Mouse (Mus musculus) lung, embryonic 15.5 days (tissue): ENCODE measurements around the gene Ubqln4. TPM values are rescaled to one million over a fixed set of nuclear protein-coding genes. Genes with fewer than 3 reads are reported as not detected.
A peak's percentile ranks its signal among the peaks of the same experiment; 100 is the strongest.
"Not testable (repeated sequence)": the region's sequence is repeated elsewhere in the genome, so short reads cannot be mapped to it uniquely, and the experiment has no call there.

Experiments used
- ATAC-seq: fragments of 200-750 bp; cut with Nextera tagmentation; 2 replicates; pipeline ENCODE4 v1.8.0; 2017; ENCODE audit warnings: moderate number of reproducible peaks, borderline replicate concordance; ENCODE audit not compliant: low FRiP score, low TSS enrichment; ENCODE audit errors: extremely low read depth
- H3K27ac ChIP-seq: fragments of 300-500 bp; sonication (generic); 2 replicates; pipeline ENCODE4 v1.5.1; 2015; ENCODE audit warnings: moderate library complexity, mild to moderate bottlenecking, inconsistent platforms
- H3K27me3 ChIP-seq: fragments of 300-500 bp; sonication (generic); 2 replicates; pipeline ENCODE4 v1.6.1; 2015; ENCODE audit warnings: inconsistent platforms
- H3K36me3 ChIP-seq: fragments of 300-500 bp; sonication (generic); 2 replicates; pipeline ENCODE4 v1.6.1; 2015; ENCODE audit warnings: inconsistent platforms
- H3K4me1 ChIP-seq: fragments of 300-500 bp; sonication (generic); 2 replicates; pipeline ENCODE4 v1.6.1; 2015; ENCODE audit warnings: inconsistent platforms
- H3K4me2 ChIP-seq: fragments of 300-500 bp; sonication (generic); 2 replicates; pipeline ENCODE4 v1.6.1; 2015; ENCODE audit warnings: inconsistent platforms, mild to moderate bottlenecking, moderate library complexity
- H3K4me3 ChIP-seq: fragments of 300-500 bp; sonication (generic); 2 replicates; pipeline ENCODE4 v1.5.1; 2015; ENCODE audit warnings: mild to moderate bottlenecking, inconsistent platforms
- H3K9ac ChIP-seq: fragments of 300-500 bp; sonication (generic); 2 replicates; pipeline ENCODE4 v1.6.1; 2015; ENCODE audit warnings: inconsistent platforms
- H3K9me3 ChIP-seq: fragments of 300-500 bp; sonication (generic); 2 replicates; pipeline ENCODE4 v1.6.1; 2016; ENCODE audit warnings: inconsistent platforms
- WGBS: fragments of 180-500 bp; shearing (Covaris S2); methylation state at CpG from one replicate; pipeline ENCODE4 v1.1.7; 2015; 5-methylcytosine and 5-hydroxymethylcytosine counted together
- polyA plus RNA-seq: library from polyadenylated mRNA; unstranded; fragments of >200 nt; fragmentation: Nextera tagmentation; extraction: Ambion mirVana; gene quantifications from 2 replicates; pipeline ENCODE4 v1.2.1, GENCODE M21; 2015

The Ubqln4 gene
- polyA plus RNA-seq, 1 experiment from 2014 or later: 46.4 TPM

GRCm38 (mm10) chr3:88593893-88594580 is 40.5 kb downstream of the Ubqln4 start:
- Histone ChIP-seq H3K27ac (peak overlapping the region; percentile 87), H3K27me3 (no peaks in the 10 kb centered on the region), H3K4me3 (no peak overlapping the region), H3K9ac (no peak overlapping the region; the same call in 1 of the 2 replicates), H3K9me3 (no peaks in the 10 kb centered on the region), H3K4me1 (peaks cover 46% of the 10 kb centered on the region), H3K36me3 (no peaks in the 10 kb centered on the region), H3K4me2 (peak overlapping the region; percentile 19)
- ATAC-seq: 0 out of 2 replicates have a peak, but pooled peaks have one; percentile 48
- 24% methylated on average over 10 of the region's 10 CpGs for WGBS

- ATAC-seq, H3K9ac ChIP-seq, H3K27me3 ChIP-seq, H3K36me3 ChIP-seq, H3K27ac ChIP-seq, H3K4me2 ChIP-seq, H3K4me3 ChIP-seq, H3K9me3 ChIP-seq: not testable (repeated sequence)
- H3K4me1 ChIP-seq: peaks cover 29% of the 10 kb centered on the region
- WGBS: 75% methylated on average over 4 of the region's 4 CpGs
Observed at GRCm38 (mm10) chr3:88596547-88596946, 43.0 kb downstream of the Ubqln4 start.

GRCm38 (mm10) chr3:88602466-88602865 is 48.9 kb downstream of the Ubqln4 start:
- no peaks in the 10 kb centered on the region for H3K9me3 ChIP-seq
- no peaks in the 10 kb centered on the region for H3K36me3 ChIP-seq
- H3K27ac ChIP-seq: no peak overlapping the region
- peaks cover 4% of the 10 kb centered on the region for H3K4me1 ChIP-seq
- H3K9ac ChIP-seq: no peak overlapping the region
- H3K27me3 ChIP-seq: no peaks in the 10 kb centered on the region
- no peak overlapping the region for H3K4me2 ChIP-seq
- 68% methylated on average over 4 of the region's 4 CpGs for WGBS
- H3K4me3 ChIP-seq: no peak overlapping the region
- no peak for ATAC-seq

DNA sequence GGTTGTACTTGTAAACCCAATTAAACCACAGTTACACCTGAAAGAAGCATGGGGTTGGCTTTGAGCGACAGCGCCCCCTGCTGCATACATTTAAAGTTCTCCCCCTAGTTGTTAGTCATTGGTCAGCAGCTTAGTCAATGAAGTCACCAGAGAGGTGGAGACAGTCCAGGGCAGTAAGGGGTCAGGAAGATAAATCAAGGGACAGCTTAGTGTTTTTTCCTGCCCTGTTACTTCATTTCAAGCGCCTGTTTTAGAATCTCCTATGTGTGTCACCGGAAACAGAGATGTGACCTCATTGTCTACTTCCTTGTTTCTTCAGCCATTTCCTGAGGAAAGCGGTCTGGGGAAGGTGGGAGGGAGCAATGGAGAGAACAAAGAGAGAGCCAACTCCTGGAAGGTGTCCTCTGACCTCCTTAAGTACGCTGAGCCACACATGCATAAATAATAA is 50.2 kb downstream of the Ubqln4 start:
- H3K36me3 ChIP-seq: no peaks in the 10 kb centered on the region
- H3K4me3 ChIP-seq: no peak overlapping the region
- no peaks in the 10 kb centered on the region for H3K9me3 ChIP-seq
- H3K27ac ChIP-seq: peak overlapping the region; percentile 22
- WGBS: 16% methylated on average over 6 of the region's 6 CpGs
- H3K4me1 ChIP-seq: peaks cover 9% of the 10 kb centered on the region
- no peak overlapping the region for H3K9ac ChIP-seq
- no peaks in the 10 kb centered on the region for H3K27me3 ChIP-seq
- ATAC-seq: peak; percentile 50; the same call in 1 of the 2 replicates
- H3K4me2 ChIP-seq: no peak overlapping the region

DNA sequence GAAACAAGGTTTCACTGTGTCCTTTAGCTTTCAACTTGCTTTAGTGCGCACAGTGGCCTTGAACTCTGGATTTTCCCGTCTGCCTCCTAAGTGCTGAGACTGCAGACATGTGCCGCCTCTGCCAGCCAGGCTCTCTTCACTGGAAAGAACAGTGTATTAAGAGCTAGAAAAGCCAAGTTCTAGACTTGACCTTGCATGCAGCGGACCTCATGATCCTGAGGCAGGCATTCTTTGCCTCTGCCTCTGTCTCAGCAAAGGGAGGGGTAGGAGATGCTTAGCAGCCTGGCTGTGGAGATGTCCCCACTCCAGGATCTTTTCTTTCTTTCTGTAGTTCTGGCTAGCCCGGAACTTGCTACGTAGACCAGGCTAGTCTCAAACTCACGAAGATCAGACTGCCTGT is 51.3 kb downstream of the Ubqln4 start:
- H3K27me3 ChIP-seq: no peaks in the 10 kb centered on the region
- 93% methylated on average over 7 of the region's 7 CpGs for WGBS
- no peaks in the 10 kb centered on the region for H3K9me3 ChIP-seq
- no peak overlapping the region for H3K4me2 ChIP-seq
- H3K4me3 ChIP-seq: no peak overlapping the region
- no peak for ATAC-seq
- H3K9ac ChIP-seq: no peak overlapping the region
- peaks cover 9% of the 10 kb centered on the region for H3K4me1 ChIP-seq
- no peaks in the 10 kb centered on the region for H3K36me3 ChIP-seq
- H3K27ac ChIP-seq: no peak overlapping the region

GRCm38 (mm10) chr3:88605666-88606065 is 52.1 kb downstream of the Ubqln4 start, which contains the start of gene Arhgef2:
Arhgef2 (plus strand) TSS chr3:88605966.
- not testable (repeated sequence) for H3K27me3 ChIP-seq, H3K36me3 ChIP-seq, H3K4me1 ChIP-seq, H3K4me3 ChIP-seq, H3K4me2 ChIP-seq, H3K9me3 ChIP-seq, ATAC-seq, H3K27ac ChIP-seq, H3K9ac ChIP-seq
- 91% methylated on average over 2 of the region's 2 CpGs for WGBS

- Histone ChIP-seq H3K4me3 (peak overlapping the region; percentile 11), H3K36me3 (no peaks in the 10 kb centered on the region), H3K9ac (peak overlapping the region; percentile 19; the same call in 1 of the 2 replicates), H3K4me1 (peaks cover 9% of the 10 kb centered on the region), H3K9me3 (no peaks in the 10 kb centered on the region), H3K27me3 (no peaks in the 10 kb centered on the region), H3K27ac (no peak overlapping the region), H3K4me2 (peak overlapping the region; percentile 54)
- WGBS: under 1% methylated on average over 20 of the region's 20 CpGs
- ATAC-seq: peak; percentile 85
Observed at GRCm38 (mm10) chr3:88607065-88607757, 53.7 kb downstream of the Ubqln4 start.

DNA sequence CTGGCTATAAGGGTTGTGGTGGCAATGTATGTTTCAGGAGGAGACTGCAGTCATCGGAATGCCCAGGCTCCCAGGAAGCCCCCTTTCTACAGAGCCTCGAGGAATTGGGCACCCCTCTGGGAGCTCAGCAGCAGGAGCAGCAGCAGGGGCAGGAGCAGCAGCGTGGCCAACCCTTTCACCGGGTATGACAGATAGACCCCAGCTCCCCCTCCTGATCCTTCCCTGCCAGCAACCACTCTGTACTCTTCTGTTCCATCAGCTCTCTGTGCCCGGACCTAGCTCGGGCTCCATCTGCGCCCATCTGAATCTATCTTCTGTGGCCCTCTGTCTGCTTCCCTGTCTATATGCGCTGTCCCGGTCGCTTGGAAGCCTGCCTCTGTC is 54.2 kb downstream of the Ubqln4 start:
- peak overlapping the region; percentile 54 for H3K4me2 ChIP-seq
- H3K27ac ChIP-seq: no peak overlapping the region

GRCm38 (mm10) chr3:88609066-88609465 is 55.5 kb downstream of the Ubqln4 start:
- H3K27me3 ChIP-seq: no peaks in the 10 kb centered on the region
- 43% methylated on average over 4 of the region's 4 CpGs for WGBS
- no peaks in the 10 kb centered on the region for H3K9me3 ChIP-seq
- ATAC-seq: no peak
- H3K4me3 ChIP-seq: no peak overlapping the region
- H3K4me1 ChIP-seq: peaks cover 9% of the 10 kb centered on the region
- H3K27ac ChIP-seq: no peak overlapping the region
- H3K4me2 ChIP-seq: no peak overlapping the region
- no peak overlapping the region for H3K9ac ChIP-seq
- no peaks in the 10 kb centered on the region for H3K36me3 ChIP-seq

More for the DNA sequence above, 54.2 kb downstream of the Ubqln4 start:
- Histone ChIP-seq H3K27me3 (no peaks in the 10 kb centered on the region), H3K9me3 (no peaks in the 10 kb centered on the region), H3K9ac (peak overlapping the region; percentile 19; the same call in 1 of the 2 replicates), H3K36me3 (no peaks in the 10 kb centered on the region), H3K4me3 (peak overlapping the region; percentile 11; the same call in 1 of the 2 replicates), H3K4me1 (peaks cover 9% of the 10 kb centered on the region)
- WGBS: 32% methylated on average over 10 of the region's 10 CpGs
- peak; percentile 20; the same call in 1 of the 2 replicates for ATAC-seq

- H3K9ac ChIP-seq: no peak overlapping the region
- no peaks in the 10 kb centered on the region for H3K27me3 ChIP-seq
- H3K4me2 ChIP-seq: no peak overlapping the region
- no peak overlapping the region for H3K4me3 ChIP-seq
- no peaks in the 10 kb centered on the region for H3K36me3 ChIP-seq
- H3K9me3 ChIP-seq: no peaks in the 10 kb centered on the region
- WGBS: 67% methylated on average over 8 of the region's 8 CpGs
- peaks cover 36% of the 10 kb centered on the region for H3K4me1 ChIP-seq
- no peak for ATAC-seq
- H3K27ac ChIP-seq: no peak overlapping the region
Observed at GRCm38 (mm10) chr3:88614418-88614817, 60.9 kb downstream of the Ubqln4 start.

- peak overlapping the region; percentile 40 for H3K27ac ChIP-seq
- H3K4me3 ChIP-seq: peak overlapping the region; percentile 14; the same call in 1 of the 2 replicates
- H3K9ac ChIP-seq: no peak overlapping the region
- H3K27me3 ChIP-seq: no peaks in the 10 kb centered on the region
- H3K4me1 ChIP-seq: peaks cover 43% of the 10 kb centered on the region
- no peaks in the 10 kb centered on the region for H3K9me3 ChIP-seq
- 40% methylated on average over 5 of the region's 5 CpGs for WGBS
- peak overlapping the region; percentile 41 for H3K4me2 ChIP-seq
- peak; percentile 64 for ATAC-seq
- H3K36me3 ChIP-seq: no peaks in the 10 kb centered on the region
Observed at GRCm38 (mm10) chr3:88615117-88615516, 61.6 kb downstream of the Ubqln4 start.

DNA sequence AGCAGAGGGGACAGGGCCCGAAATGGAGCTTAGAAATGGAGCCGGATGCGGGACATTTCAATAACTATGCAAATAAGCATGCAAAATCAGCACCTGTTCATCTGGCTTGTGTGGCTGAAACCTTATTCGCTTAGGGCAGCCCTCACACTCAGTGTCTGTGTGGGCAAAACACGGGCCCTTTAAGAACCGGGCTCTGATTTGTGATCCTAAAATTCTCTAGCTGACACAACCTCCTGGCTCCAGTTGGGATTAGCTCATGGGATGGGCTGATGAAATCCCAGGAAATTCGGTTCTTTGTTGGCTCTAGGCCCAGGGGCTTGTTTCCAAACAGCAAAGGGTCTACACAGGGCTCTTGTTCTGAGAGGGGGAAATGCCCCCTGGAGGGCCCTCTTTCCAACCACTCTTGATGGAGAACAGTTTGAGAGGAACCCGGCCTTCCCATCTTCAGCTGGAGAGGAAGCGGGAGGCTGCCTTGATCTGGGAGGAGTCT is 62.4 kb downstream of the Ubqln4 start:
- Histone ChIP-seq H3K9me3 (no peaks in the 10 kb centered on the region), H3K9ac (no peak overlapping the region), H3K27ac (peak overlapping the region; percentile 40), H3K27me3 (no peaks in the 10 kb centered on the region), H3K4me3 (peak overlapping the region; percentile 14), H3K4me1 (peaks cover 48% of the 10 kb centered on the region), H3K4me2 (peak overlapping the region; percentile 41), H3K36me3 (no peaks in the 10 kb centered on the region)
- 32% methylated on average over 9 of the region's 9 CpGs for WGBS
- peak; percentile 44; the same call in 1 of the 2 replicates for ATAC-seq
